In genomic region chr19:5795668-5796572, GRCm38 (mm10) we compare ENCODE assay signal across 8 mouse cellular contexts. TPM values are rescaled to one million over a fixed set of nuclear protein-coding genes. Genes with fewer than 3 reads are reported as not detected.
DNase-seq lines count a peak whose midpoint lies in the region; ATAC-seq and TF ChIP-seq lines count a peak whose summit lies in the region.

No protein-coding gene starts in this region.

- no peak for DNase-seq in gastrocnemius, adult 2 months
- DNase-seq in gastrocnemius, postnatal 25 days = no peak
- DNase-seq in forebrain, embryonic 11.5 days (ENCODE audit: low spot score) = peak; percentile 62
- no peak for DNase-seq in liver, embryonic 11.5 days (ENCODE audit: low spot score)
- peak; percentile 33 for DNase-seq in stomach, postnatal 0 days (ENCODE audit: low spot score)
- DNase-seq in natural killer cell, adult 2 months (ENCODE audit: low spot score in 2 of 2) = no peak
- no peak for DNase-seq in right cerebral cortex, adult 18-20 months

- 80% methylated on average over 11 of the region's 11 CpGs for WGBS in forebrain, embryonic 11.5 days
- WGBS in liver, embryonic 11.5 days = 69% methylated on average over 11 of the region's 11 CpGs
- 37% methylated on average over 11 of the region's 11 CpGs for WGBS in stomach, postnatal 0 days

- intact Hi-C loops in gastrocnemius, adult 2 months (cut with DNase I) = loop anchor here (2.0 kb wide), 1 partner anchor 23 kb away; no protein-coding TSS in a partner anchor

- H3K4me2 ChIP-seq in forebrain, embryonic 11.5 days (ENCODE audit: low read depth, low read length, severe bottlenecking) = peak overlapping the region; percentile 86
- H3K4me2 ChIP-seq in liver, embryonic 11.5 days = peak overlapping the region; percentile 95
- peak overlapping the region; percentile 61 for H3K4me2 ChIP-seq in stomach, postnatal 0 days (replicated peaks; ENCODE audit: low read depth)

- H3K79me2 ChIP-seq in C2C12 (ENCODE audit: control insufficient read depth, insufficient read depth) = peaks cover 59% of the 10 kb centered on the region

- H3ac ChIP-seq in C2C12 (ENCODE audit: control insufficient read depth, insufficient read length, low read depth) = no peak overlapping the region

- H3K79me3 ChIP-seq in C2C12 (ENCODE audit: low read depth) = peaks cover 51% of the 10 kb centered on the region

- peak overlapping the region; percentile 100 for H3K27ac ChIP-seq in gastrocnemius, adult 2 months
- H3K27ac ChIP-seq in forebrain, embryonic 11.5 days (ENCODE audit: low read depth, low read length) = no peak overlapping the region
- H3K27ac ChIP-seq in liver, embryonic 11.5 days (ENCODE audit: low read depth, low read length) = peak overlapping the region; percentile 80; the same call in 1 of the 2 replicates
- H3K27ac ChIP-seq in stomach, postnatal 0 days (replicated peaks) = peak overlapping the region; percentile 56; the same call in 1 of the 2 replicates

- H3K9ac ChIP-seq in forebrain, embryonic 11.5 days (ENCODE audit: low read length) = peak overlapping the region; percentile 4; the same call in 1 of the 2 replicates
- H3K9ac ChIP-seq in liver, embryonic 11.5 days (ENCODE audit: low read depth, low read length) = peak overlapping the region; percentile 41
- peak overlapping the region; percentile 59 for H3K9ac ChIP-seq in stomach, postnatal 0 days (ENCODE audit: low read length)

- no peak for TF ChIP-seq EP300 in stomach, postnatal 0 days (optimal IDR thresholded peaks at IDR 0.05)

- ATAC-seq in forebrain, embryonic 11.5 days (replicated peaks; ENCODE audit: low FRiP score) = no peak
- no peak for ATAC-seq in liver, embryonic 11.5 days (replicated peaks; ENCODE audit: low FRiP score)
- no peak for ATAC-seq in stomach, postnatal 0 days (ENCODE audit: low FRiP score, low TSS enrichment)

- no peaks in the 10 kb centered on the region for H3K9me3 ChIP-seq in forebrain, embryonic 11.5 days (ENCODE audit: control insufficient read depth, low read length)
- no peaks in the 10 kb centered on the region for H3K9me3 ChIP-seq in liver, embryonic 11.5 days (ENCODE audit: control insufficient read depth, low read length)
- no peaks in the 10 kb centered on the region for H3K9me3 ChIP-seq in stomach, postnatal 0 days (ENCODE audit: control insufficient read depth, low read length)

- peaks cover 60% of the 10 kb centered on the region for H3K36me3 ChIP-seq in C2C12 (ENCODE audit: control insufficient read depth, insufficient read depth)
- peaks cover 23% of the 10 kb centered on the region for H3K36me3 ChIP-seq in forebrain, embryonic 11.5 days (ENCODE audit: control insufficient read depth, insufficient read depth, low read length)
- peaks cover 31% of the 10 kb centered on the region for H3K36me3 ChIP-seq in liver, embryonic 11.5 days (ENCODE audit: control insufficient read depth, insufficient read depth, low read length)
- H3K36me3 ChIP-seq in stomach, postnatal 0 days (ENCODE audit: control insufficient read depth, insufficient read depth, low read length) = peaks cover 11% of the 10 kb centered on the region; the same call in 1 of the 2 replicates

- peaks cover 17% of the 10 kb centered on the region; the same call in 1 of the 2 replicates for H3K4me1 ChIP-seq in forebrain, embryonic 11.5 days (replicated peaks; ENCODE audit: control insufficient read depth, insufficient read depth, low read length)
- H3K4me1 ChIP-seq in liver, embryonic 11.5 days (replicated peaks; ENCODE audit: control insufficient read depth, insufficient read depth, low read length) = peaks cover 35% of the 10 kb centered on the region
- H3K4me1 ChIP-seq in stomach, postnatal 0 days (replicated peaks; ENCODE audit: control insufficient read depth, insufficient read depth) = 0 out of 2 replicates have a peak, but pooled peaks cover 2% of the 10 kb centered on the region

- H3K27me3 ChIP-seq in C2C12 (ENCODE audit: control insufficient read depth, insufficient read depth, insufficient read length) = no peaks in the 10 kb centered on the region
- H3K27me3 ChIP-seq in forebrain, embryonic 11.5 days (ENCODE audit: control insufficient read depth, insufficient read depth, low read length) = no peaks in the 10 kb centered on the region
- no peaks in the 10 kb centered on the region for H3K27me3 ChIP-seq in liver, embryonic 11.5 days (replicated peaks; ENCODE audit: control insufficient read depth, insufficient read depth, low read length)
- H3K27me3 ChIP-seq in stomach, postnatal 0 days (ENCODE audit: control insufficient read depth, insufficient read depth, low read length) = no peaks in the 10 kb centered on the region

- peak overlapping the region; percentile 80 for H3K4me3 ChIP-seq in gastrocnemius, adult 2 months
- H3K4me3 ChIP-seq in C2C12 (ENCODE audit: insufficient read depth, poor library complexity, severe bottlenecking) = peak overlapping the region; percentile 98
- peak overlapping the region; percentile 99 for H3K4me3 ChIP-seq in forebrain, embryonic 11.5 days (ENCODE audit: low read depth, low read length)
- peak overlapping the region; percentile 89 for H3K4me3 ChIP-seq in liver, embryonic 11.5 days (ENCODE audit: low read depth, low read length)
- peak overlapping the region; percentile 69 for H3K4me3 ChIP-seq in stomach, postnatal 0 days (ENCODE audit: low read depth, low read length)

- no peak for TF ChIP-seq CTCF in gastrocnemius, adult 2 months (IDR thresholded peaks at IDR 0.05)
- TF ChIP-seq CTCF in C2C12 (IDR thresholded peaks at IDR 0.05; ENCODE audit: control insufficient read depth, insufficient read depth, insufficient read length) = no peak
- no peak for TF ChIP-seq CTCF in stomach, postnatal 0 days (IDR thresholded peaks at IDR 0.05; ENCODE audit: low read depth)

TF ChIP-seq in C2C12, 6 proteins besides CTCF, POLR2A, EP300 and RAD21:
- no peak for TF ChIP-seq MYOD1 (IDR thresholded peaks at IDR 0.05; ENCODE audit: control insufficient read depth, insufficient read length, low read depth)
- TF ChIP-seq CEBPB (IDR thresholded peaks at IDR 0.05; ENCODE audit: low read depth) = no peak
- no peak for TF ChIP-seq USF1 (IDR thresholded peaks at IDR 0.05; ENCODE audit: low read depth)
- TF ChIP-seq MAX (IDR thresholded peaks at IDR 0.05) = no peak
- no peak for TF ChIP-seq FOSL1 (IDR thresholded peaks at IDR 0.05; ENCODE audit: insufficient read depth, low read length, poor library complexity, severe bottlenecking)
- TF ChIP-seq MYOG (IDR thresholded peaks at IDR 0.05; ENCODE audit: control insufficient read depth, extremely low read depth, insufficient read length) = no peak

RNA-seq across cellular contexts. Expression of gene Scyl1, which starts 24.7 kb away (rescaled TPM):
- 10 to 100 TPM; 71.2 to 78.6 TPM for total RNA-seq in gastrocnemius, adult 2 months (2021)
- total RNA-seq in gastrocnemius, postnatal 25 days (2021) = 10 to 100 TPM; 62.2 to 62.8 TPM
- 69.6 TPM for polyA plus RNA-seq in C2C12 (2012; fragmentation: generic; extraction: Trizol)
- 65.2 and 66.3 TPM in 2 replicates for polyA plus RNA-seq in forebrain, embryonic 11.5 days (2014; fragmentation: Nextera tagmentation; extraction: Ambion mirVana)
- polyA plus RNA-seq in liver, embryonic 11.5 days (2014; fragmentation: Nextera tagmentation; extraction: Ambion mirVana) = 57.1 and 58.6 TPM in 2 replicates
- 38.1 and 40.9 TPM in 2 replicates for polyA plus RNA-seq in stomach, postnatal 0 days (2015; fragmentation: Nextera tagmentation; extraction: Ambion mirVana)

RNA-seq across cellular contexts. Expression of gene Ltbp3, which starts 55.2 kb away (rescaled TPM):
- total RNA-seq in gastrocnemius, adult 2 months (2021) = 10 to 100 TPM; 32.4 to 44.6 TPM
- 10 to 100 TPM; 45.7 to 49.6 TPM for total RNA-seq in gastrocnemius, postnatal 25 days (2021)
- polyA plus RNA-seq in C2C12 (2012; fragmentation: generic; extraction: Trizol) = 128 TPM
- polyA plus RNA-seq in forebrain, embryonic 11.5 days (2014; fragmentation: Nextera tagmentation; extraction: Ambion mirVana) = 5.0 and 5.5 TPM in 2 replicates
- polyA plus RNA-seq in liver, embryonic 11.5 days (2014; fragmentation: Nextera tagmentation; extraction: Ambion mirVana) = 4.1 and 4.6 TPM in 2 replicates
- polyA plus RNA-seq in stomach, postnatal 0 days (2015; fragmentation: Nextera tagmentation; extraction: Ambion mirVana) = 15.7 and 26.9 TPM in 2 replicates

Comparison
In these comparisons a context has a peak if more than half of its experiments do, and no peak if none do; other contexts are left out.
1. DNase-seq: peak in forebrain, embryonic 11.5 days (single experiment) and stomach, postnatal 0 days (single experiment); none in gastrocnemius, adult 2 months (single experiment), gastrocnemius, postnatal 25 days (single experiment), liver, embryonic 11.5 days (single experiment), natural killer cell, adult 2 months (0 of 2) and right cerebral cortex, adult 18-20 months (single experiment).
2. H3K9ac ChIP-seq: peak in every context shown above with its lines; median percentile 59 in stomach, postnatal 0 days; 41 in liver, embryonic 11.5 days; 4 in forebrain, embryonic 11.5 days.
3. Peak in every context shown above with its lines, with median percentiles within 50 percentile points of each other: H3K4me3 ChIP-seq and H3K4me2 ChIP-seq.